Mouse (Mus musculus) adrenal gland, postnatal 10 days (tissue): Measurements from ENCODE around the gene Otop3. TPM values are rescaled to one million over a fixed set of nuclear protein-coding genes. Genes with fewer than 3 reads are reported as not detected.
A peak's percentile ranks its signal among the peaks of the same experiment; 100 is the strongest.

Experiments used
- DNase-seq: peaks from one replicate; pipeline ENCODE4 v3.0.0; 2021; ENCODE audit warnings: mixed read lengths
- total RNA-seq, 2 experiments: library from RNA; stranded (reverse); gene quantifications; 2 replicates each; pipeline ENCODE4 v1.2.3; 2021

The Otop3 gene
- total RNA-seq, 2 experiments from 2014 or later, result 0.12 TPM; not detected in 1

- peak; percentile 56 for DNase-seq
Observed at GRCm38 (mm10) chr11:115393721-115394325, 59.3 kb downstream of the Otop3 start.

Other genes starting within 250 kb of the Otop3 start
- 1 to 10 TPM; 2.4 to 2.5 TPM for gene Rab37, start 243.3 kb upstream of the Otop3 start, total RNA-seq
- gene Cd300lf, start 200.7 kb upstream of the Otop3 start, total RNA-seq, result 1 to 10 TPM; 1.1 to 1.3 TPM
- gene Slc9a3r1, start 171.4 kb upstream of the Otop3 start, total RNA-seq, result 10 to 100 TPM; 26.3 to 30.4 TPM
- 10 to 100 TPM in 1 of 2 experiments, 1 to 10 TPM in 1; 9.5 to 15.7 TPM for gene Tmem104, start 147.2 kb upstream of the Otop3 start, total RNA-seq
- gene Nat9, start 146.9 kb upstream of the Otop3 start, total RNA-seq, result 10 to 100 TPM; 27.4 to 28.4 TPM
- under 1 TPM; 0.61 to 0.75 TPM for gene Grin2c, start 67.5 kb upstream of the Otop3 start, total RNA-seq
- gene Fdxr, start 57.7 kb upstream of the Otop3 start, total RNA-seq, result 100 to 1,000 TPM; 368 to 383 TPM
- 10 to 100 TPM; 12.7 to 16.1 TPM for gene Fads6, start 37.1 kb upstream of the Otop3 start, total RNA-seq
- gene Otop2, start 27.6 kb upstream of the Otop3 start, total RNA-seq, result not detected
- gene Ush1g, start 12.7 kb upstream of the Otop3 start, total RNA-seq, result under 1 TPM; 0.39 to 1.00 TPM
- gene Hid1, start 33.0 kb downstream of the Otop3 start, total RNA-seq, result 10 to 100 TPM; 18.7 to 19.8 TPM
- 10 to 100 TPM; 30.7 to 43.9 TPM for gene Cdr2l, start 47.2 kb downstream of the Otop3 start, total RNA-seq
- gene Mrpl58, start 69.0 kb downstream of the Otop3 start, total RNA-seq, result 100 to 1,000 TPM; 147 to 163 TPM
- gene Atp5h, start 85.2 kb downstream of the Otop3 start, total RNA-seq, result 1,000 to 10,000 TPM in 1 of 2 experiments, 100 to 1,000 TPM in 1; 968 to 1,066 TPM
- gene Kctd2, start 85.4 kb downstream of the Otop3 start, total RNA-seq, result 10 to 100 TPM; 36.4 to 48.6 TPM
- under 1 TPM in 1 of 2 experiments, not detected in 1; 0.21 TPM for gene Trim80, start 105.8 kb downstream of the Otop3 start, total RNA-seq
- 1 to 10 TPM in 1 of 2 experiments, under 1 TPM in 1; 0.88 to 3.5 TPM for gene Slc16a5, start 127.7 kb downstream of the Otop3 start, total RNA-seq
- gene Armc7, start 140.9 kb downstream of the Otop3 start, total RNA-seq, result 1 to 10 TPM; 5.8 to 7.9 TPM
- gene Nt5c, start 157.1 kb downstream of the Otop3 start, total RNA-seq, result 10 to 100 TPM; 70.2 to 70.9 TPM
- 100 to 1,000 TPM; 113 to 123 TPM for gene Jpt1, start 179.7 kb downstream of the Otop3 start, total RNA-seq
- gene Sumo2, start 201.5 kb downstream of the Otop3 start, total RNA-seq, result 100 to 1,000 TPM; 255 to 272 TPM
- gene Nup85, start 229.7 kb downstream of the Otop3 start, total RNA-seq, result 10 to 100 TPM; 44.4 to 48.7 TPM